Mouse (Mus musculus) myocyte (in vitro differentiated cells): Measurements from ENCODE around the gene Gm13420. TPM values are rescaled to one million over a fixed set of nuclear protein-coding genes. Genes with fewer than 3 reads are reported as not detected.

Experiments
- H3K27me3 ChIP-seq: one replicate; pipeline ENCODE4 v1.6.1; 2011; ENCODE audit not compliant: control insufficient read depth, insufficient read depth, insufficient read length
- H3K36me3 ChIP-seq: one replicate; pipeline ENCODE4 v1.6.1; 2011; ENCODE audit not compliant: control insufficient read depth, insufficient read depth
- H3K4me2 ChIP-seq: one replicate; pipeline ENCODE4 v1.6.1; 2011; ENCODE audit warnings: low read depth, control low read depth
- H3K4me3 ChIP-seq: one replicate; pipeline ENCODE4 v1.5.1; 2011; ENCODE audit warnings: mild to moderate bottlenecking, control low read depth, moderate library complexity
- H3K79me2 ChIP-seq: one replicate; pipeline ENCODE4 v1.6.1; 2011; ENCODE audit not compliant: control insufficient read depth, insufficient read depth
- H3ac ChIP-seq: one replicate; pipeline ENCODE4 v1.6.1; 2011; ENCODE audit not compliant: control insufficient read depth, insufficient read length
- CEBPB ChIP-seq: IDR thresholded peaks from 2 replicates; pipeline ENCODE4 v1.6.1; 2011; ENCODE audit warnings: mild to moderate bottlenecking, moderate library complexity; ENCODE audit not compliant: poor library complexity, insufficient read depth, severe bottlenecking
- E2F4 ChIP-seq: IDR thresholded peaks from one replicate; pipeline ENCODE4 v1.6.1; 2011; ENCODE audit warnings: mild to moderate bottlenecking, control low read depth, moderate library complexity; ENCODE audit not compliant: insufficient read depth
- MAX ChIP-seq: IDR thresholded peaks from one replicate; pipeline ENCODE4 v1.6.1; 2011; ENCODE audit warnings: low read depth, mild to moderate bottlenecking, control low read depth
- MYOD1 ChIP-seq, 3 experiments: IDR thresholded peaks; one replicate each; pipeline ENCODE4 v1.6.1; 2011; ENCODE audit warnings: control low read depth in 2 of 3, low read depth in 2 of 3, mild to moderate bottlenecking in 2 of 3, moderate library complexity in 1 of 3; ENCODE audit not compliant: insufficient read length in 2 of 3, control insufficient read depth in 1 of 3
- MYOG ChIP-seq, 3 experiments: IDR thresholded peaks; one replicate each; pipeline ENCODE4 v1.6.1; 2011; ENCODE audit warnings: control low read depth in 2 of 3, low read depth in 2 of 3, mild to moderate bottlenecking in 2 of 3; ENCODE audit not compliant: insufficient read length in 2 of 3, control insufficient read depth in 1 of 3, insufficient read depth in 1 of 3
- POLR2A ChIP-seq: IDR thresholded peaks from one replicate; pipeline ENCODE4 v1.6.1; 2011; ENCODE audit warnings: low read depth, mild to moderate bottlenecking, control low read depth, moderate library complexity; ENCODE audit not compliant: insufficient read length
- POLR2AphosphoS2 ChIP-seq: IDR thresholded peaks from one replicate; pipeline ENCODE4 v1.6.1; 2011; ENCODE audit warnings: low read depth, control low read depth; ENCODE audit not compliant: insufficient read length
- REST ChIP-seq: IDR thresholded peaks from one replicate; pipeline ENCODE4 v1.6.1; 2011; ENCODE audit warnings: mild to moderate bottlenecking, control low read depth, moderate library complexity; ENCODE audit not compliant: insufficient read depth, insufficient read length
- SRF ChIP-seq: IDR thresholded peaks from one replicate; pipeline ENCODE4 v1.6.1; 2011; ENCODE audit warnings: low read depth; ENCODE audit not compliant: control insufficient read depth, insufficient read length
- TCF12 ChIP-seq: IDR thresholded peaks from one replicate; pipeline ENCODE4 v1.6.1; 2011; ENCODE audit warnings: mild to moderate bottlenecking, control low read depth; ENCODE audit not compliant: poor library complexity, insufficient read depth, severe bottlenecking
- TCF3 ChIP-seq: IDR thresholded peaks from one replicate; pipeline ENCODE4 v1.6.1; 2011; ENCODE audit warnings: low read depth, control low read depth; ENCODE audit not compliant: insufficient read length
- USF1 ChIP-seq: IDR thresholded peaks from one replicate; pipeline ENCODE4 v1.6.1; 2011; ENCODE audit warnings: low read depth, mild to moderate bottlenecking, control low read depth, moderate library complexity
- polyA plus RNA-seq: library from polyadenylated mRNA; unstranded; fragments of >200 nt; fragmentation: generic; extraction: Trizol; gene quantifications from one replicate; pipeline ENCODE4 v1.2.1, GENCODE M21; 2012; ENCODE audit warnings: missing spikeins

The Gm13420 gene
- polyA plus RNA-seq, 1 experiment, result not detected

- Histone ChIP-seq H3ac (no peak overlapping the region), H3K4me2 (no peak overlapping the region), H3K27me3 (no peaks in the 10 kb centered on the region), H3K79me2 (no peaks in the 10 kb centered on the region), H3K4me3 (no peak overlapping the region), H3K36me3 (peaks cover 7% of the 10 kb centered on the region)
- TF ChIP-seq SRF (no peak), POLR2AphosphoS2 (no peak), REST (no peak), USF1 (no peak), TCF3 (no peak), POLR2A (no peak), MAX (no peak), MYOG (IDR thresholded peaks at IDR 0.05; ENCODE audit: control insufficient read depth in 1 of 3, insufficient read depth in 1 of 3, insufficient read length in 2 of 3, low read depth in 2 of 3) (no peak), CEBPB (no peak), E2F4 (no peak), TCF12 (no peak)
Measured at GRCm38 (mm10) chr2:29739368-29739767, 12.1 kb downstream of the Gm13420 start.

- no peak for TF ChIP-seq MAX
- no peak for TF ChIP-seq USF1
- TF ChIP-seq CEBPB, result no peak
- TF ChIP-seq E2F4, result no peak
- no peak for TF ChIP-seq POLR2A
- TF ChIP-seq SRF, result no peak
- TF ChIP-seq POLR2AphosphoS2, result no peak
- H3K27me3 ChIP-seq, result no peaks in the 10 kb centered on the region
- no peak overlapping the region for H3K4me2 ChIP-seq
- peaks cover 10% of the 10 kb centered on the region for H3K36me3 ChIP-seq
- H3K4me3 ChIP-seq, result no peak overlapping the region
- H3K79me2 ChIP-seq, result no peaks in the 10 kb centered on the region
- H3ac ChIP-seq, result no peak overlapping the region
Measured at GRCm38 (mm10) chr2:29738799-29739198, 12.7 kb downstream of the Gm13420 start.

GRCm38 (mm10) chr2:29737209-29737925 is 14.1 kb downstream of the Gm13420 start:
- Histone ChIP-seq H3K4me2 (no peak overlapping the region), H3K79me2 (no peaks in the 10 kb centered on the region), H3K36me3 (peaks cover 17% of the 10 kb centered on the region), H3K27me3 (no peaks in the 10 kb centered on the region), H3ac (no peak overlapping the region), H3K4me3 (no peak overlapping the region)
- TF ChIP-seq MYOG (IDR thresholded peaks at IDR 0.05; ENCODE audit: control insufficient read depth in 1 of 3, insufficient read depth in 1 of 3, insufficient read length in 2 of 3, low read depth in 2 of 3), result no peak

GRCm38 (mm10) chr2:29735708-29736107 is 15.8 kb downstream of the Gm13420 start:
- Histone ChIP-seq H3K27me3 (no peaks in the 10 kb centered on the region), H3K79me2 (no peaks in the 10 kb centered on the region), H3K36me3 (peaks cover 17% of the 10 kb centered on the region), H3K4me2 (no peak overlapping the region), H3ac (no peak overlapping the region), H3K4me3 (no peak overlapping the region)
- TF ChIP-seq POLR2A (no peak), REST (no peak), TCF12 (no peak), CEBPB (no peak), TCF3 (no peak), MYOD1 (IDR thresholded peaks at IDR 0.05; ENCODE audit: control insufficient read depth in 1 of 3, insufficient read length in 2 of 3, low read depth in 2 of 3) (no peak), POLR2AphosphoS2 (no peak), USF1 (no peak), E2F4 (no peak), MYOG (IDR thresholded peaks at IDR 0.05; ENCODE audit: control insufficient read depth in 1 of 3, insufficient read depth in 1 of 3, insufficient read length in 2 of 3, low read depth in 2 of 3) (no peak), SRF (no peak), MAX (no peak)

DNA sequence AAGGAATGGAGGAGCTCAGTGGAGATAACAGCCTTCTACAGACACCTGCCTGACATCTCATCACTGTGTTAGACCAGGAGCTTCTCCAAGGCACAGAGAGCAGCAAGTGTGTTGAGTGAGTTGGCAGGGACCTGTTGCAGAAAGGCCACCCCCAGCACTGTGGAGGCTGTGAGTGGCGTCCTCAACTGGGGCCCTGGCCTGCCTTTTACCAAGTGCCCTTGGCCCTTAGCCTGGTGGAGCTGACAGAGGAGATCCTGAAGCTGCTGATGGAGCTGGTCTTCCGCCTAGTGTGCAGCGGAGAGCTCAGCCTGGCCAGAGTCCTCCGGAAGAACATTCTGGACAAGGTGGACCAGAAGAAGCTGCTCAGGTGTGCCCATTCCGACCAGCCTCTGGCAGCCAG is 18.1 kb downstream of the Gm13420 start:
- TF ChIP-seq MYOG (IDR thresholded peaks at IDR 0.05; ENCODE audit: control insufficient read depth in 1 of 3, insufficient read depth in 1 of 3, insufficient read length in 2 of 3, low read depth in 2 of 3), result no peak
- TF ChIP-seq POLR2AphosphoS2, result peak; percentile 19
- no peak for TF ChIP-seq MAX
- TF ChIP-seq SRF, result no peak
- Histone ChIP-seq H3K36me3 (peaks cover 17% of the 10 kb centered on the region), H3K79me2 (no peaks in the 10 kb centered on the region), H3K27me3 (no peaks in the 10 kb centered on the region), H3ac (no peak overlapping the region), H3K4me2 (no peak overlapping the region), H3K4me3 (no peak overlapping the region)
